Mouse (Mus musculus) embryonic facial prominence, embryonic 11.5 days (tissue): ENCODE measurements around the gene Dmrt2. TPM values are rescaled to one million over a fixed set of nuclear protein-coding genes. Genes with fewer than 3 reads are reported as not detected.
A peak's percentile ranks its signal among the peaks of the same experiment; 100 is the strongest.

Source experiments
- ATAC-seq: fragments of 200-750 bp; cut with Nextera tagmentation; replicated peaks from 2 replicates; pipeline ENCODE4 v1.8.0; 2017; ENCODE audit warnings: low read depth; ENCODE audit not compliant: insufficient number of reproducible peaks, low FRiP score, low TSS enrichment
- DNase-seq: peaks from one replicate; pipeline ENCODE4 v3.0.0-alpha.2; 2015; ENCODE audit warnings: low spot score
- H3K27ac ChIP-seq: fragments of 300-500 bp; sonication (generic); replicated peaks from 2 replicates; pipeline ENCODE4 v1.5.1; 2014; ENCODE audit warnings: mild to moderate bottlenecking, low read depth, low read length, control low read depth
- H3K27me3 ChIP-seq: fragments of 300-500 bp; sonication (generic); 2 replicates; pipeline ENCODE4 v1.6.1; 2014; ENCODE audit warnings: mild to moderate bottlenecking, low read length, moderate library complexity, mixed read lengths; ENCODE audit not compliant: control insufficient read depth, insufficient read depth
- H3K36me3 ChIP-seq: fragments of 300-500 bp; sonication (generic); replicated peaks from 2 replicates; pipeline ENCODE4 v1.6.1; 2014; ENCODE audit warnings: low read depth, mild to moderate bottlenecking, low read length, moderate library complexity, mixed read lengths; ENCODE audit not compliant: control insufficient read depth, insufficient read depth
- H3K4me1 ChIP-seq: fragments of 300-500 bp; sonication (generic); 2 replicates; pipeline ENCODE4 v1.6.1; 2014; ENCODE audit warnings: low read length, mixed read lengths; ENCODE audit not compliant: control insufficient read depth, insufficient read depth
- H3K4me2 ChIP-seq: fragments of 300-500 bp; sonication (generic); 2 replicates; pipeline ENCODE4 v1.6.1; 2014; ENCODE audit warnings: low read depth, mild to moderate bottlenecking, control low read depth, low read length, moderate library complexity
- H3K4me3 ChIP-seq: fragments of 300-500 bp; sonication (generic); 2 replicates; pipeline ENCODE4 v1.5.1; 2014; ENCODE audit warnings: low read depth, low read length, control low read depth
- H3K9ac ChIP-seq: fragments of 300-500 bp; sonication (generic); replicated peaks from 2 replicates; pipeline ENCODE4 v1.6.1; 2014; ENCODE audit warnings: mild to moderate bottlenecking, control low read depth, low read length
- H3K9me3 ChIP-seq: fragments of 300-500 bp; sonication (generic); replicated peaks from 2 replicates; pipeline ENCODE4 v1.6.1; 2016; ENCODE audit warnings: mild to moderate bottlenecking, low read length, inconsistent platforms, mixed read lengths; ENCODE audit not compliant: control insufficient read depth
- WGBS: fragments of 180-500 bp; shearing (Covaris S2); extraction: QIAGEN DNeasy Blood & Tissue Kit; methylation state at CpG from one replicate; pipeline ENCODE4 v1.1.7; 2014; 5-methylcytosine and 5-hydroxymethylcytosine counted together
- polyA plus RNA-seq: library from polyadenylated mRNA; unstranded; fragments of >200 nt; fragmentation: Nextera tagmentation; extraction: Ambion mirVana; gene quantifications from 2 replicates; pipeline ENCODE4 v1.2.1, GENCODE M21; 2014

Dmrt2 gene
- polyA plus RNA-seq, 1 experiment from 2014 or later, result 7.4 TPM

GRCm38 (mm10) chr19:25670571-25671285 is 1.5 kb upstream of the Dmrt2 start:
- WGBS, result 1% methylated on average over 17 of the region's 17 CpGs
- no peak for ATAC-seq
- no peak overlapping the region for H3K9ac ChIP-seq
- no peaks in the 10 kb centered on the region for H3K36me3 ChIP-seq
- no peak overlapping the region for H3K27ac ChIP-seq
- H3K4me1 ChIP-seq, result peaks cover 10% of the 10 kb centered on the region
- no peak overlapping the region for H3K4me3 ChIP-seq
- H3K9me3 ChIP-seq, result no peaks in the 10 kb centered on the region
- H3K27me3 ChIP-seq, result peaks cover 83% of the 10 kb centered on the region
- DNase-seq, result no peak
- H3K4me2 ChIP-seq, result no peak overlapping the region

GRCm38 (mm10) chr19:25671681-25672080 is 530 bp upstream of the Dmrt2 start:
- WGBS, result 1% methylated on average over 14 of the region's 14 CpGs

GRCm38 (mm10) chr19:25673224-25674055 is 1.2 kb downstream of the Dmrt2 start:
- peak overlapping the region; percentile 65 for H3K4me2 ChIP-seq
- peaks cover 71% of the 10 kb centered on the region for H3K27me3 ChIP-seq
- H3K9ac ChIP-seq, result peak overlapping the region; percentile 43
- H3K27ac ChIP-seq, result no peak overlapping the region
- H3K9me3 ChIP-seq, result no peaks in the 10 kb centered on the region
- under 1% methylated on average over 64 of the region's 66 CpGs for WGBS
- H3K36me3 ChIP-seq, result no peaks in the 10 kb centered on the region
- DNase-seq, result no peak
- H3K4me3 ChIP-seq, result peak overlapping the region; percentile 34
- ATAC-seq, result no peak
- H3K4me1 ChIP-seq, result peaks cover 10% of the 10 kb centered on the region

More at GRCm38 (mm10) chr19:25671681-25672080, 530 bp upstream of the Dmrt2 start:
- DNase-seq (no peak), ATAC-seq (0 out of 2 replicates have a peak, but pooled peaks have one; percentile 8)
- Histone ChIP-seq H3K27ac (no peak overlapping the region), H3K27me3 (peaks cover 80% of the 10 kb centered on the region), H3K4me2 (peak overlapping the region; percentile 68; the same call in 1 of the 2 replicates), H3K4me3 (peak overlapping the region; percentile 34), H3K4me1 (peaks cover 10% of the 10 kb centered on the region), H3K36me3 (no peaks in the 10 kb centered on the region), H3K9me3 (no peaks in the 10 kb centered on the region), H3K9ac (no peak overlapping the region)

GRCm38 (mm10) chr19:25674056-25674420 is 1.8 kb downstream of the Dmrt2 start:
- Histone ChIP-seq H3K4me1 (peaks cover 10% of the 10 kb centered on the region), H3K4me2 (peak overlapping the region; percentile 65), H3K36me3 (no peaks in the 10 kb centered on the region), H3K27ac (no peak overlapping the region), H3K4me3 (peak overlapping the region; percentile 34), H3K9me3 (no peaks in the 10 kb centered on the region), H3K9ac (no peak overlapping the region), H3K27me3 (peaks cover 65% of the 10 kb centered on the region)
- WGBS, result 1% methylated on average over 15 of the region's 15 CpGs
- ATAC-seq (no peak), DNase-seq (no peak)

GRCm38 (mm10) chr19:25674744-25675143 is 2.5 kb downstream of the Dmrt2 start:
- Histone ChIP-seq H3K36me3 (no peaks in the 10 kb centered on the region), H3K9ac (no peak overlapping the region), H3K4me3 (no peak overlapping the region), H3K4me2 (no peak overlapping the region), H3K9me3 (no peaks in the 10 kb centered on the region), H3K27me3 (peaks cover 59% of the 10 kb centered on the region), H3K27ac (no peak overlapping the region), H3K4me1 (peaks cover 10% of the 10 kb centered on the region)
- no peak for ATAC-seq
- 2% methylated on average over 8 of the region's 8 CpGs for WGBS
- DNase-seq, result no peak

GRCm38 (mm10) chr19:25675866-25676440 is 3.7 kb downstream of the Dmrt2 start:
- DNase-seq (no peak), ATAC-seq (no peak)
- H3K4me1 ChIP-seq, result peaks cover 10% of the 10 kb centered on the region
- H3K9ac ChIP-seq, result no peak overlapping the region
- no peak overlapping the region for H3K4me2 ChIP-seq
- WGBS, result 6% methylated on average over 9 of the region's 9 CpGs
- no peak overlapping the region for H3K27ac ChIP-seq
- no peaks in the 10 kb centered on the region for H3K36me3 ChIP-seq
- no peak overlapping the region for H3K4me3 ChIP-seq
- H3K27me3 ChIP-seq, result peaks cover 47% of the 10 kb centered on the region
- H3K9me3 ChIP-seq, result no peaks in the 10 kb centered on the region

- 67% methylated on average over 14 of the region's 14 CpGs for WGBS
- Histone ChIP-seq H3K9me3 (no peaks in the 10 kb centered on the region), H3K4me3 (no peak overlapping the region), H3K27ac (no peak overlapping the region), H3K9ac (no peak overlapping the region), H3K27me3 (no peaks in the 10 kb centered on the region), H3K4me1 (no peaks in the 10 kb centered on the region), H3K4me2 (no peak overlapping the region), H3K36me3 (no peaks in the 10 kb centered on the region)
- no peak for DNase-seq
- ATAC-seq, result no peak
Measured at GRCm38 (mm10) chr19:25698850-25699249, 26.6 kb downstream of the Dmrt2 start.
